Mouse (Mus musculus) activated CD4-positive, CD25-positive, alpha-beta regulatory T cell, adult 4 months (primary cell): ENCODE results near the gene Tcf25. TPM values are rescaled to one million over a fixed set of nuclear protein-coding genes. Genes with fewer than 3 reads are reported as not detected.
"Not testable (repeated sequence)": the region's sequence is repeated elsewhere in the genome, so short reads cannot be mapped to it uniquely, and the experiment has no call there.

ENCODE experiments used
- ATAC-seq: one replicate; pipeline ENCODE4 v1.8.0; 2017
- polyA plus RNA-seq, 2 experiments: library from polyadenylated mRNA; unstranded; fragments of 100-300 nt; shearing (Covaris generic); gene quantifications; one replicate each; pipeline ENCODE4 v1.2.1; 2017

The Tcf25 gene
- polyA plus RNA-seq, 2 experiments from 2014 or later: 84.9 to 92.3 TPM

- ATAC-seq: no peak
Observed at GRCm38 (mm10) chr8:123431616-123432365, 58.2 kb downstream of the Tcf25 start.

- ATAC-seq: no peak
Observed at GRCm38 (mm10) chr8:123432381-123432780, 58.8 kb downstream of the Tcf25 start.

GRCm38 (mm10) chr8:123433241-123433974 is 59.9 kb downstream of the Tcf25 start:
- not testable (repeated sequence) for ATAC-seq

GRCm38 (mm10) chr8:123441788-123442187 is 68.2 kb downstream of the Tcf25 start:
- ATAC-seq: no peak

GRCm38 (mm10) chr8:123442351-123442750 is 68.8 kb downstream of the Tcf25 start:
- no peak for ATAC-seq

- ATAC-seq: peak; percentile 93
Observed at GRCm38 (mm10) chr8:123442871-123443575, 69.5 kb downstream of the Tcf25 start.

- no peak for ATAC-seq
Observed at GRCm38 (mm10) chr8:123443576-123443921, 70.0 kb downstream of the Tcf25 start.

- ATAC-seq: no peak
Observed at GRCm38 (mm10) chr8:123444131-123444530, 70.6 kb downstream of the Tcf25 start.

GRCm38 (mm10) chr8:123445981-123446380 is 72.4 kb downstream of the Tcf25 start:
- no peak for ATAC-seq

GRCm38 (mm10) chr8:123446799-123447198 is 73.2 kb downstream of the Tcf25 start:
- ATAC-seq: no peak

- no peak for ATAC-seq
Observed at GRCm38 (mm10) chr8:123450783-123451182, 77.2 kb downstream of the Tcf25 start.

- ATAC-seq: not testable (repeated sequence)
Observed at GRCm38 (mm10) chr8:123451747-123452146, 78.2 kb downstream of the Tcf25 start.

- no peak for ATAC-seq
Observed at GRCm38 (mm10) chr8:123452149-123452548, 78.6 kb downstream of the Tcf25 start.

GRCm38 (mm10) chr8:123453291-123453690 is 79.7 kb downstream of the Tcf25 start:
- ATAC-seq: no peak

Other genes starting within 250 kb of the Tcf25 start
- not detected for gene Sult5a1, start 215.4 kb upstream of the Tcf25 start, polyA plus RNA-seq
- not detected for gene Dpep1, start 187.5 kb upstream of the Tcf25 start, polyA plus RNA-seq
- 100 to 1,000 TPM; 108 to 109 TPM for gene Chmp1a, start 161.0 kb upstream of the Tcf25 start, polyA plus RNA-seq
- gene Spata33, start 160.9 kb upstream of the Tcf25 start, polyA plus RNA-seq: not detected
- gene Cdk10, start 148.9 kb upstream of the Tcf25 start, polyA plus RNA-seq: 10 to 100 TPM; 12.0 to 21.3 TPM
- gene Spata2l, start 137.5 kb upstream of the Tcf25 start, polyA plus RNA-seq: 1 to 10 TPM; 7.7 to 8.8 TPM
- gene Zfp276, start 119.6 kb upstream of the Tcf25 start, polyA plus RNA-seq: 1 to 10 TPM; 3.6 to 4.7 TPM
- 1 to 10 TPM; 7.1 to 7.2 TPM for gene Vps9d1, start 119.4 kb upstream of the Tcf25 start, polyA plus RNA-seq
- 1 to 10 TPM; 4.2 to 5.3 TPM for gene Fanca, start 55.2 kb upstream of the Tcf25 start, polyA plus RNA-seq
- not detected for gene Spire2, start 41.0 kb upstream of the Tcf25 start, polyA plus RNA-seq
- not detected for gene Mc1r, start 33.4 kb downstream of the Tcf25 start, polyA plus RNA-seq
- gene Tubb3, start 37.7 kb downstream of the Tcf25 start, polyA plus RNA-seq: under 1 TPM; 0.53 to 0.68 TPM
- gene Def8, start 49.8 kb downstream of the Tcf25 start, polyA plus RNA-seq: 10 to 100 TPM in 1 of 2 experiments, 1 to 10 TPM in 1; 5.6 to 11.1 TPM
- 10 to 100 TPM; 31.5 to 36.9 TPM for gene Afg3l1, start 104.2 kb downstream of the Tcf25 start, polyA plus RNA-seq
- under 1 TPM in 1 of 2 experiments, not detected in 1; 0.46 TPM for gene Dbndd1, start 141.7 kb downstream of the Tcf25 start, polyA plus RNA-seq
- gene Gas8, start 145.1 kb downstream of the Tcf25 start, polyA plus RNA-seq: 1 to 10 TPM; 4.9 to 8.4 TPM